Comparison of ENCODE assay signal across 24 mouse cellular contexts in genomic region chr3:151386103-151386502, GRCm38 (mm10). TPM values are rescaled to one million over a fixed set of nuclear protein-coding genes. Genes with fewer than 3 reads are reported as not detected.
DNase-seq lines count a peak whose midpoint lies in the region; ATAC-seq and TF ChIP-seq lines count a peak whose summit lies in the region.
"Had no signal": no experiment of that assay in that cellular context is flagged by ENCODE, and none has a peak within 500 bp of the region (broad histone marks: within the 10 kb centered on the region; RNA-seq: fewer than 3 reads in every experiment).

No protein-coding gene starts in this region.

- TF ChIP-seq CTCF in kidney, adult 2 months (conservative IDR thresholded peaks at IDR 0.05; ENCODE audit: insufficient read depth, insufficient read length, low read depth, low read length), result no peak

- WGBS in kidney, adult 2 months, result 40% methylated on average over 5 of the region's 5 CpGs
- 89% methylated on average over 5 of the region's 5 CpGs for WGBS in forebrain, embryonic 13.5 days

- TF ChIP-seq POLR2A in kidney, adult 2 months (IDR thresholded peaks at IDR 0.05; ENCODE audit: low read depth, low read length), result no peak

- no peaks in the 10 kb centered on the region for H3K27me3 ChIP-seq in kidney, adult 2 months (replicated peaks; ENCODE audit: control insufficient read depth, insufficient read depth, low read length)
- H3K27me3 ChIP-seq in forebrain, embryonic 13.5 days, result no peaks in the 10 kb centered on the region
- H3K27me3 ChIP-seq: heart, embryonic 15.5 days; liver, embryonic 13.5 days; midbrain, embryonic 12.5 days had no signal

- no peak for ATAC-seq in forebrain, embryonic 13.5 days
- ATAC-seq: activated CD4-positive, CD25-positive, alpha-beta regulatory T cell, adult 4 months; CD4-positive, CD25-positive, alpha-beta regulatory T cell, adult 4 months; hindbrain, postnatal 0 days; intestine, postnatal 0 days had no signal

- H3K9me3 ChIP-seq in forebrain, embryonic 13.5 days (replicated peaks), result no peaks in the 10 kb centered on the region
- H3K9me3 ChIP-seq: heart, embryonic 15.5 days; limb, embryonic 12.5 days; liver, embryonic 13.5 days; midbrain, embryonic 12.5 days had no signal

- no peaks in the 10 kb centered on the region for H3K4me1 ChIP-seq in kidney, adult 2 months (ENCODE audit: control insufficient read depth, insufficient read depth, low read length)
- no peaks in the 10 kb centered on the region for H3K4me1 ChIP-seq in forebrain, embryonic 13.5 days
- H3K4me1 ChIP-seq: limb, embryonic 12.5 days; liver, embryonic 13.5 days; midbrain, embryonic 12.5 days had no signal

- H3K36me3 ChIP-seq in kidney, adult 2 months (ENCODE audit: control insufficient read depth, insufficient read depth, low read length), result no peaks in the 10 kb centered on the region
- no peaks in the 10 kb centered on the region for H3K36me3 ChIP-seq in forebrain, embryonic 13.5 days (ENCODE audit: poor library complexity, severe bottlenecking)
- H3K36me3 ChIP-seq: G1E; heart, embryonic 15.5 days; limb, embryonic 12.5 days; liver, embryonic 13.5 days; midbrain, embryonic 12.5 days had no signal

- no peak overlapping the region for H3K4me3 ChIP-seq in kidney, adult 2 months (ENCODE audit: insufficient read depth, low read depth, low read length)
- H3K4me3 ChIP-seq in forebrain, embryonic 13.5 days, result no peak overlapping the region
- H3K4me3 ChIP-seq: heart, adult 2 months; heart, embryonic 15.5 days; limb, embryonic 12.5 days; liver, embryonic 13.5 days; midbrain, embryonic 12.5 days had no signal

- no peak overlapping the region for H3K4me2 ChIP-seq in forebrain, embryonic 13.5 days
- H3K4me2 ChIP-seq: heart, embryonic 15.5 days; limb, embryonic 12.5 days; liver, embryonic 13.5 days; lung, embryonic 14.5 days; midbrain, embryonic 12.5 days had no signal

- H3K27ac ChIP-seq in kidney, adult 2 months (ENCODE audit: insufficient read depth, low read depth, low read length), result no peak overlapping the region
- no peak overlapping the region for H3K27ac ChIP-seq in forebrain, embryonic 13.5 days
- H3K27ac ChIP-seq: heart, adult 2 months; heart, embryonic 15.5 days; hindbrain, postnatal 0 days; limb, embryonic 12.5 days; liver, embryonic 13.5 days; macrophage; midbrain, embryonic 12.5 days had no signal

- peak; percentile 13 to 37 for DNase-seq in adrenal gland, adult (ENCODE audit: inconsistent age in 2 of 2, low spot score in 1 of 2)
- DNase-seq in adrenal gland, adult 18-20 months (ENCODE audit: low spot score in 2 of 2), result no peak
- peak; percentile 48 for DNase-seq in kidney, adult 2 months
- no peak for DNase-seq in kidney, postnatal 4 days
- peak; percentile 20 for DNase-seq in kidney, postnatal 10 days
- no peak for DNase-seq in layer of hippocampus, adult 18-20 months (ENCODE audit: low spot score in 2 of 2)
- no peak for DNase-seq in right cerebral cortex, postnatal 36 days (ENCODE audit: low spot score in 2 of 2)
- DNase-seq: cerebellum, adult 18-20 months; cerebellum, postnatal 36 days; heart, adult 2 months; heart, postnatal 4 days; liver, embryonic 13.5 days; lung, embryonic 14.5 days; right cerebral cortex, adult 18-20 months had no signal

- H3K9ac ChIP-seq in forebrain, embryonic 13.5 days, result no peak overlapping the region
- H3K9ac ChIP-seq: heart, embryonic 15.5 days; limb, embryonic 12.5 days; liver, embryonic 13.5 days; lung, embryonic 14.5 days; midbrain, embryonic 12.5 days had no signal

RNA-seq across cellular contexts. Expression of gene Adgrl4, which starts 51.6 kb away (rescaled TPM):
- 10 to 100 TPM; 64.7 to 70.3 TPM for total RNA-seq in adrenal gland, adult 18-20 months (2021)
- 27.1 and 35.1 TPM in 2 replicates for polyA plus RNA-seq in kidney, adult 2 months (2012; rRNA removed)
- 10 to 100 TPM; 23.9 to 24.1 TPM for total RNA-seq in layer of hippocampus, adult 18-20 months (2021)
- polyA plus RNA-seq in forebrain, embryonic 13.5 days (2015; fragmentation: Nextera tagmentation; extraction: Ambion mirVana), result 8.1 and 8.2 TPM in 2 replicates
- polyA plus RNA-seq: activated CD4-positive, CD25-positive, alpha-beta regulatory T cell, adult 4 months; CD4-positive, CD25-positive, alpha-beta regulatory T cell, adult 4 months; G1E had no signal

Comparison
In these comparisons a context has a peak if more than half of its experiments do, and no peak if none do; other contexts are left out.
1. DNase-seq: peak in adrenal gland, adult (2 of 2), kidney, adult 2 months (single experiment) and kidney, postnatal 10 days (single experiment); none in adrenal gland, adult 18-20 months (0 of 2), kidney, postnatal 4 days (0 of 2), layer of hippocampus, adult 18-20 months (0 of 2) and right cerebral cortex, postnatal 36 days (0 of 2).